In genomic region chr17:87107623-87108221, GRCm38 (mm10) we compare ENCODE assay signal across 8 mouse cellular contexts. TPM values are rescaled to one million over a fixed set of nuclear protein-coding genes. Genes with fewer than 3 reads are reported as not detected.
DNase-seq lines count a peak whose midpoint lies in the region; ATAC-seq and TF ChIP-seq lines count a peak whose summit lies in the region.

Socs5 (plus strand) TSS chr17:87107679.

- peak within 1 kb of the TSS; percentile 74 for H3K27ac ChIP-seq in liver, adult 2 months (replicated peaks; ENCODE audit: insufficient read depth, low read depth, low read length)
- peak within 1 kb of the TSS; percentile 99 for H3K27ac ChIP-seq in layer of hippocampus, adult 2 months

- peaks cover 26% of the 10 kb centered on the region for H3K4me1 ChIP-seq in liver, adult 2 months (ENCODE audit: control insufficient read depth, insufficient read depth, low read length)
- H3K4me1 ChIP-seq in G1E (ENCODE audit: insufficient read depth, low read depth, low read length): peaks cover 33% of the 10 kb centered on the region

- peak within 1 kb of the TSS; percentile 93 for H3K4me3 ChIP-seq in liver, adult 2 months (ENCODE audit: insufficient read depth, low read depth, low read length)
- H3K4me3 ChIP-seq in G1E (ENCODE audit: low read depth, low read length): peak within 1 kb of the TSS; percentile 89
- peak within 1 kb of the TSS; percentile 93 for H3K4me3 ChIP-seq in layer of hippocampus, adult 2 months

- peak within 1 kb of the TSS; percentile 89 for H3K9ac ChIP-seq in liver, adult 2 months (ENCODE audit: low read depth, low read length)

- DNase-seq in liver, adult 2 months (ENCODE audit: extremely low read depth, low read depth, low spot score): no peak
- DNase-seq in liver (no peak), G1E (ENCODE audit: low spot score) (no peak)
- DNase-seq in cerebellum, postnatal 36 days: peak; percentile 71
- peak; percentile 25 to 29 for DNase-seq in layer of hippocampus, adult 2 months (ENCODE audit: low spot score in 2 of 2)
- DNase-seq in yolk sac, embryonic 10.5 days (ENCODE audit: low spot score): no peak

- no peak for TF ChIP-seq CTCF in liver, adult 2 months (IDR thresholded peaks at IDR 0.05; ENCODE audit: low read depth, low read length)
- no peak for TF ChIP-seq CTCF in G1E (IDR thresholded peaks at IDR 0.05; ENCODE audit: low read depth, low read length)
- peak; percentile 25; the same call in 1 of the 2 replicates for TF ChIP-seq CTCF in layer of hippocampus, adult 2 months (conservative IDR thresholded peaks at IDR 0.05)

- H3K9me3 ChIP-seq in G1E (replicated peaks): peaks cover 8% of the 10 kb centered on the region

- no peaks in the 10 kb centered on the region for H3K27me3 ChIP-seq in liver, adult 2 months (ENCODE audit: control insufficient read depth, insufficient read depth, low read length)
- peaks cover 6% of the 10 kb centered on the region; the same call in 1 of the 2 replicates for H3K27me3 ChIP-seq in G1E (ENCODE audit: insufficient read depth, low read length)

- H3K79me2 ChIP-seq in liver, adult 2 months (ENCODE audit: control insufficient read depth, insufficient read depth, low read length): peaks cover 10% of the 10 kb centered on the region; the same call in 1 of the 2 replicates

- WGBS in liver, adult 2 months: under 1% methylated on average over 64 of the region's 73 CpGs

- TF ChIP-seq POLR2A in liver, adult 2 months (IDR thresholded peaks at IDR 0.05; ENCODE audit: extremely low read depth, insufficient read depth, low read length): 0 out of 2 replicates have a peak, but pooled peaks have one; percentile 17

- no peaks in the 10 kb centered on the region for H3K36me3 ChIP-seq in liver, adult 2 months (ENCODE audit: control insufficient read depth, insufficient read depth, low read length)
- H3K36me3 ChIP-seq in G1E (replicated peaks): no peaks in the 10 kb centered on the region

- no peak for ATAC-seq in G1E (ENCODE audit: extremely low read depth, insufficient number of reproducible peaks, low FRiP score, poor library complexity, severe bottlenecking)
- ATAC-seq in granulocyte monocyte progenitor cell, adult 5-6 weeks (replicated peaks; ENCODE audit: poor library complexity, severe bottlenecking): peak; percentile 12
- ATAC-seq in megakaryocyte, adult 5-6 weeks (ENCODE audit: poor library complexity, severe bottlenecking): peak; percentile 33

RNA-seq across cellular contexts. Expression of gene Socs5, which starts in this region (rescaled TPM):
- total RNA-seq in liver, adult 2 months (2014; rRNA removed): 4.8 and 5.2 TPM in 2 replicates
- 2.4 and 2.9 TPM in 2 replicates for polyA plus RNA-seq in liver, adult 2 months (2012; rRNA removed)
- 13.7 and 14.2 TPM in 2 replicates for total RNA-seq in G1E (2014; fragmentation: Nextera tagmentation)
- 7.0 and 7.9 TPM in 2 replicates for total RNA-seq in G1E (2017)
- polyA plus RNA-seq in G1E (2012): 11.1 and 12.4 TPM in 2 replicates
- 6.0 and 6.3 TPM in 2 replicates for total RNA-seq in granulocyte monocyte progenitor cell, adult 5-6 weeks (2014; fragmentation: Nextera tagmentation)
- 3.0 and 3.3 TPM in 2 replicates for total RNA-seq in granulocyte monocyte progenitor cell, adult 5-6 weeks (2017)
- total RNA-seq in layer of hippocampus, adult 2 months (2021): 100 to 1,000 TPM; 106 to 111 TPM
- total RNA-seq in megakaryocyte, adult 5-6 weeks (2015): 1.8 and 3.0 TPM in 2 replicates
- 1.2 TPM in 2 replicates for total RNA-seq in megakaryocyte, adult 5-6 weeks (2017)

Comparison
In these comparisons a context has a peak if more than half of its experiments do, and no peak if none do; other contexts are left out.
1. RNA of gene Socs5 (total RNA-seq): 106 to 111 TPM in layer of hippocampus, adult 2 months; 7.0 to 14.2 TPM in G1E, 3.0 to 6.3 TPM in granulocyte monocyte progenitor cell, adult 5-6 weeks, 4.8 to 5.2 TPM in liver, adult 2 months and 1.2 to 3.0 TPM in megakaryocyte, adult 5-6 weeks; every median in the first group is over 4 times any median in the second.
2. DNase-seq: peak in cerebellum, postnatal 36 days (2 of 2) and layer of hippocampus, adult 2 months (2 of 2); none in liver, adult 2 months (single experiment), liver (single experiment), G1E (single experiment) and yolk sac, embryonic 10.5 days (single experiment).
3. Peak in every context shown above with its lines, with median percentiles within 50 percentile points of each other: H3K4me3 ChIP-seq.